Mouse (Mus musculus): Measurements from ENCODE around the gene Hpd. TPM values are rescaled to one million over a fixed set of nuclear protein-coding genes. Genes with fewer than 3 reads are reported as not detected.
"Not testable (repeated sequence)": the region's sequence is repeated elsewhere in the genome, so short reads cannot be mapped to it uniquely, and the experiment has no call there.

Gene Hpd
- not detected in 2 replicates for polyA plus RNA-seq (2015; fragmentation: Nextera tagmentation; extraction: Ambion mirVana)

DNA sequence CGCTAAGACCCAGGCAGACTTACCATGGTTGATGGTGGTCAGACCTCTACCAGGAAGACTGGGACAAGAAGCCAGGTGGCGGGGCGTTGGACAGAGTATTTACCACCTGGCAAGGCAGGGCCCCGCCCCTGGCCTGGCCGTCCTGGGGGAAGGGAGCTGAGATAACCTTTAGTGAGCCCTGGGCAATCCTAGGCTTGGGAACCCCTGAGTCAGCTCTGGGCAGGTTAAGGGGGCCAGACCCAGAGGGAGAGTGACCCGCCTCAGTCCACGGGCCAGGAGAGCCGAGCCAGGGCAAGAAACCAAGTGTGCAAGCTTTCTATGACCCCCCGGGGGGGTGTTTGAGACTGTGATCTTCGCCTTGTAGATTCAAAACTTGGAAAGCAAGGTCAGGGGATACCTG is at the start of gene Hpd:
TSS of gene Hpd (minus strand) at position 77 of the 400 bp plus-strand sequence.
- Histone ChIP-seq H3K27me3 (ENCODE audit: control insufficient read depth, insufficient read depth, low read depth, low read length) (no peaks in the 10 kb centered on the region), H3K4me2 (ENCODE audit: low read length) (no peak within 1 kb of the TSS), H3K4me3 (ENCODE audit: low read depth, low read length) (no peak within 1 kb of the TSS), H3K36me3 (ENCODE audit: control insufficient read depth, insufficient read depth, low read length) (no peaks in the 10 kb centered on the region), H3K9me3 (replicated peaks; ENCODE audit: control insufficient read depth, low read length, poor library complexity, severe bottlenecking) (no peaks in the 10 kb centered on the region), H3K4me1 (ENCODE audit: control insufficient read depth, insufficient read depth, low read length) (no peaks in the 10 kb centered on the region), H3K27ac (ENCODE audit: low read length) (no peak within 1 kb of the TSS), H3K9ac (ENCODE audit: low read depth, low read length) (no peak within 1 kb of the TSS)
- WGBS = 91% methylated on average over 10 of the region's 10 CpGs
- no peak for ATAC-seq

- no peaks in the 10 kb centered on the region for H3K9me3 ChIP-seq (replicated peaks; ENCODE audit: control insufficient read depth, low read length, poor library complexity, severe bottlenecking)
- peaks cover 17% of the 10 kb centered on the region for H3K4me1 ChIP-seq (ENCODE audit: control insufficient read depth, insufficient read depth, low read length)
- H3K27ac ChIP-seq (ENCODE audit: low read length) = no peak overlapping the region
- 99% methylated on average over 2 of the region's 2 CpGs for WGBS
- H3K4me3 ChIP-seq (ENCODE audit: low read depth, low read length) = no peak overlapping the region
- ATAC-seq = no peak
- H3K4me2 ChIP-seq (ENCODE audit: low read length) = no peak overlapping the region
- peaks cover 7% of the 10 kb centered on the region; the same call in 1 of the 2 replicates for H3K36me3 ChIP-seq (ENCODE audit: control insufficient read depth, insufficient read depth, low read length)
- no peak overlapping the region for H3K9ac ChIP-seq (ENCODE audit: low read depth, low read length)
- no peaks in the 10 kb centered on the region for H3K27me3 ChIP-seq (ENCODE audit: control insufficient read depth, insufficient read depth, low read depth, low read length)
These were observed 49.7 kb upstream of the Hpd start for GRCm38 (mm10) chr5:123232180-123232579.

GRCm38 (mm10) chr5:123229296-123229695 is 46.8 kb upstream of the Hpd start:
- Histone ChIP-seq H3K4me1 (ENCODE audit: control insufficient read depth, insufficient read depth, low read length) (peaks cover 14% of the 10 kb centered on the region), H3K4me2 (ENCODE audit: low read length) (peak overlapping the region; percentile 89), H3K9ac (ENCODE audit: low read depth, low read length) (no peak overlapping the region), H3K36me3 (ENCODE audit: control insufficient read depth, insufficient read depth, low read length) (no peaks in the 10 kb centered on the region), H3K27ac (ENCODE audit: low read length) (no peak overlapping the region), H3K9me3 (replicated peaks; ENCODE audit: control insufficient read depth, low read length, poor library complexity, severe bottlenecking) (no peaks in the 10 kb centered on the region), H3K27me3 (ENCODE audit: control insufficient read depth, insufficient read depth, low read depth, low read length) (no peaks in the 10 kb centered on the region), H3K4me3 (ENCODE audit: low read depth, low read length) (no peak overlapping the region)
- no peak for ATAC-seq
- WGBS = 91% methylated on average over 6 of the region's 6 CpGs

- no peak for ATAC-seq
- no peak overlapping the region for H3K27ac ChIP-seq (ENCODE audit: low read length)
- H3K4me2 ChIP-seq (ENCODE audit: low read length) = peak overlapping the region; percentile 89
- no peaks in the 10 kb centered on the region for H3K36me3 ChIP-seq (ENCODE audit: control insufficient read depth, insufficient read depth, low read length)
- peaks cover 14% of the 10 kb centered on the region for H3K4me1 ChIP-seq (ENCODE audit: control insufficient read depth, insufficient read depth, low read length)
- no peaks in the 10 kb centered on the region for H3K9me3 ChIP-seq (replicated peaks; ENCODE audit: control insufficient read depth, low read length, poor library complexity, severe bottlenecking)
- peak overlapping the region; percentile 82 for H3K9ac ChIP-seq (ENCODE audit: low read depth, low read length)
- no peaks in the 10 kb centered on the region for H3K27me3 ChIP-seq (ENCODE audit: control insufficient read depth, insufficient read depth, low read depth, low read length)
- WGBS = 6% methylated on average over 15 of the region's 15 CpGs
- peak overlapping the region; percentile 60 for H3K4me3 ChIP-seq (ENCODE audit: low read depth, low read length)
These were observed 46.0 kb upstream of the Hpd start for GRCm38 (mm10) chr5:123228524-123228922.

DNA sequence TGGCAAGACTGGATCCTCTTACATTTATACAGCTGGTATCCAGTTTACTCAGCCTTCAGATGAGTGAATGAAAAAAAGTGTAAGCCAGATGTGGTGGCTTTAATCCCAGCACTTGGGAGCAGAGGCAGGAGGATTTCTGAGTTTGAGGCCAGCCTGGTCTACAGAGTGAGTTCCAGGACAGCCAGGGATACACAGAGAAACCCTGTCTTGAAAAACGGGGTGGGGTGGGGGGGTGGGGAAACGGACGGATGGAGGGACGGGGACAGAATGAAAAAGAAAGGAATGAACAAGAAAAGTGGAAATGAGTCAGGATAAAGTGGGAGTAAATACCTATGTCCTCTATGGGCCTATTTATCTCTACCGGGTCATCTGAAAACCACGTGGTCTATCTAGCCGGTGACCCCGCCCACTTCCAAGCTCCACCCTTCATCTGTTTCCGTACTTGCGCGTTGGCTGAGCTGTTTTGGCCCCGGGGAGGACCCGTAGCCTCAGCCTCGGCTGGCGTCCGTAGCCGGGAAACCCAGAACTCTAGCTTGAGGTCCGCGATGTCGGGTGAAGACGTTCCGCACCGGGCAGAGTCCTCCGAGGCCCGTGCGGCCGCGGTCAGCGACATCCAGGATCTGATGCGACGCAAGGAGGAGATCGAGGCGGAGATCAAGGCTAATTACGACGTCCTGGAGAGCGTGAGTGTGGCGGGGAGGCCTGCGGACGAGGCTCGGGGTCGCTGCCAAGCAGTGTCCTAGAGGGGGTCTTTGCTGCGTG is 45.4 kb upstream of the Hpd start:
- Histone ChIP-seq H3K36me3 (ENCODE audit: control insufficient read depth, insufficient read depth, low read length) (no peaks in the 10 kb centered on the region), H3K27ac (ENCODE audit: low read length) (no peak overlapping the region), H3K9me3 (replicated peaks; ENCODE audit: control insufficient read depth, low read length, poor library complexity, severe bottlenecking) (no peaks in the 10 kb centered on the region), H3K9ac (ENCODE audit: low read depth, low read length) (peak overlapping the region; percentile 82), H3K4me2 (ENCODE audit: low read length) (peak overlapping the region; percentile 89), H3K4me3 (ENCODE audit: low read depth, low read length) (peak overlapping the region; percentile 60), H3K27me3 (ENCODE audit: control insufficient read depth, insufficient read depth, low read depth, low read length) (no peaks in the 10 kb centered on the region), H3K4me1 (ENCODE audit: control insufficient read depth, insufficient read depth, low read length) (peaks cover 14% of the 10 kb centered on the region)
- 2% methylated on average over 42 of the region's 42 CpGs for WGBS
- peak; percentile 82 for ATAC-seq

GRCm38 (mm10) chr5:123226851-123227250 is 44.3 kb upstream of the Hpd start:
- Histone ChIP-seq H3K27ac (ENCODE audit: low read length) (no peak overlapping the region), H3K4me1 (ENCODE audit: control insufficient read depth, insufficient read depth, low read length) (peaks cover 14% of the 10 kb centered on the region), H3K27me3 (ENCODE audit: control insufficient read depth, insufficient read depth, low read depth, low read length) (no peaks in the 10 kb centered on the region), H3K36me3 (ENCODE audit: control insufficient read depth, insufficient read depth, low read length) (no peaks in the 10 kb centered on the region), H3K9ac (ENCODE audit: low read depth, low read length) (no peak overlapping the region), H3K4me2 (ENCODE audit: low read length) (no peak overlapping the region), H3K9me3 (replicated peaks; ENCODE audit: control insufficient read depth, low read length, poor library complexity, severe bottlenecking) (no peaks in the 10 kb centered on the region), H3K4me3 (ENCODE audit: low read depth, low read length) (no peak overlapping the region)
- WGBS = 90% methylated on average over 7 of the region's 7 CpGs
- no peak for ATAC-seq

DNA sequence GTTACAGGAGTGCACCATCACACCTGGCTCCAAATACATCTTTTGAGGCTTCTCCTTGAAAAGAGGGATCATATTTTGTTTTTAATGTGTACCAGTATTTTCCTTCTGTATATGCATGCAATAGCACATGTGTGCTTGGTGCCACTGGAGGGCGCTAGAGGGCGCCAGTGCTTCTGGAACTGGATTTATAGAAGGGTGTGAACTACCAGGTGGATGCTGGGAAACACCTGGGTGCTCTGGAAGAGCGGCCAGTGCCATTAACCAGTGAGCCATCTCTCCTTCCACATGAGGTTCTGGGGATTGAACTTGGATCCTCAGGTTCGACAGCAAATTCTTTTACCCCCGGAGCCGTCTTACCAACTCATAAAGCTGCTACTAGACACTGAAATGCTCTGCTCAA is 41.3 kb upstream of the Hpd start:
- not testable (repeated sequence) for H3K27ac ChIP-seq (ENCODE audit: low read length); H3K4me3 ChIP-seq (ENCODE audit: low read depth, low read length); H3K9ac ChIP-seq (ENCODE audit: low read depth, low read length); H3K9me3 ChIP-seq (replicated peaks; ENCODE audit: control insufficient read depth, low read length, poor library complexity, severe bottlenecking); H3K36me3 ChIP-seq (ENCODE audit: control insufficient read depth, insufficient read depth, low read length); H3K4me2 ChIP-seq (ENCODE audit: low read length); ATAC-seq; H3K4me1 ChIP-seq (ENCODE audit: control insufficient read depth, insufficient read depth, low read length); H3K27me3 ChIP-seq (ENCODE audit: control insufficient read depth, insufficient read depth, low read depth, low read length)
- WGBS = 63% methylated on average over 5 of the region's 6 CpGs

DNA sequence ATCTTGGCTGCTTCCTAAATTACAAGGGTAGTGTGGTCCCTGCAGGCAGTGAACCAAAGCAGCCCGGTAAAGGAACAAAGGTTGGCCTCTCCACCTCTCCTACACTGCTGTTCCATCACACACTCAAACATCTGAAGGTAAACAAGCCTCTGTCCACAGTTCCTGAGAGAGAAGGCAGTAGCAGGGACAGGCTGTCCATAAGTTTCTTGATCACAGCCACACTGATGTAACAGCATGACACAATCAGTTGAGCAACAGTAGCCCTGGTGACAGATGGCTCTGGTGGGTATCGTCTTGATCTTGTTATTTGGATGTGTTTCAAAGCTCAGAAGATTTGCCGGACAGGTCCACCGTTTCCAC is 40.5 kb upstream of the Hpd start:
- H3K27me3 ChIP-seq (ENCODE audit: control insufficient read depth, insufficient read depth, low read depth, low read length) = no peaks in the 10 kb centered on the region
- no peak overlapping the region for H3K27ac ChIP-seq (ENCODE audit: low read length)
- no peak overlapping the region for H3K4me3 ChIP-seq (ENCODE audit: low read depth, low read length)
- no peaks in the 10 kb centered on the region for H3K9me3 ChIP-seq (replicated peaks; ENCODE audit: control insufficient read depth, low read length, poor library complexity, severe bottlenecking)
- ATAC-seq = no peak
- H3K9ac ChIP-seq (ENCODE audit: low read depth, low read length) = no peak overlapping the region
- 87% methylated on average over 4 of the region's 4 CpGs for WGBS
- no peak overlapping the region for H3K4me2 ChIP-seq (ENCODE audit: low read length)
- no peaks in the 10 kb centered on the region for H3K4me1 ChIP-seq (ENCODE audit: control insufficient read depth, insufficient read depth, low read length)
- no peaks in the 10 kb centered on the region for H3K36me3 ChIP-seq (ENCODE audit: control insufficient read depth, insufficient read depth, low read length)

- H3K27ac ChIP-seq (ENCODE audit: low read length); H3K4me2 ChIP-seq (ENCODE audit: low read length); H3K36me3 ChIP-seq (ENCODE audit: control insufficient read depth, insufficient read depth, low read length); H3K27me3 ChIP-seq (ENCODE audit: control insufficient read depth, insufficient read depth, low read depth, low read length); ATAC-seq; H3K9me3 ChIP-seq (replicated peaks; ENCODE audit: control insufficient read depth, low read length, poor library complexity, severe bottlenecking); H3K4me3 ChIP-seq (ENCODE audit: low read depth, low read length); H3K9ac ChIP-seq (ENCODE audit: low read depth, low read length); H3K4me1 ChIP-seq (ENCODE audit: control insufficient read depth, insufficient read depth, low read length): not testable (repeated sequence)
- 90% methylated on average over 3 of the region's 5 CpGs for WGBS
These were observed 40.0 kb upstream of the Hpd start for GRCm38 (mm10) chr5:123222346-123223050.
